8 mouse cellular contexts compared by ENCODE assay signal in genomic region chr6:120539132-120539759, GRCm38 (mm10). TPM values are rescaled to one million over a fixed set of nuclear protein-coding genes. Genes with fewer than 3 reads are reported as not detected.
A peak's percentile ranks its signal among the peaks of the same experiment; 100 is the strongest.
DNase-seq lines count a peak whose midpoint lies in the region; ATAC-seq and TF ChIP-seq lines count a peak whose summit lies in the region.

No protein-coding gene starts in this region.

- H3K4me3 ChIP-seq in embryonic facial prominence, embryonic 12.5 days, result peak overlapping the region; percentile 28
- H3K4me3 ChIP-seq in heart, adult 2 months, result peak overlapping the region; percentile 18; the same call in 1 of the 2 replicates
- peak overlapping the region; percentile 37; the same call in 1 of the 2 replicates for H3K4me3 ChIP-seq in kidney, adult 2 months (ENCODE audit: insufficient read depth, low read depth, low read length)
- peak overlapping the region; percentile 29 for H3K4me3 ChIP-seq in limb, embryonic 14.5 days (replicated peaks; ENCODE audit: low read length)
- H3K4me3 ChIP-seq in midbrain, postnatal 0 days (ENCODE audit: low read depth, low read length), result peak overlapping the region; percentile 29

- peak; percentile 82 for TF ChIP-seq EP300 in heart, adult 2 months (IDR thresholded peaks at IDR 0.05; ENCODE audit: insufficient read depth, low read depth, low read length)

- peak overlapping the region; percentile 44 for H3K9ac ChIP-seq in embryonic facial prominence, embryonic 12.5 days
- H3K9ac ChIP-seq in heart, adult 2 months (ENCODE audit: low read depth, low read length), result peak overlapping the region; percentile 78
- H3K9ac ChIP-seq in limb, embryonic 14.5 days (ENCODE audit: low read depth, low read length, severe bottlenecking), result peak overlapping the region; percentile 49
- peak overlapping the region; percentile 54; the same call in 1 of the 2 replicates for H3K9ac ChIP-seq in midbrain, postnatal 0 days (replicated peaks; ENCODE audit: low read length, poor library complexity, severe bottlenecking)

- H3K4me2 ChIP-seq in embryonic facial prominence, embryonic 12.5 days (replicated peaks), result peak overlapping the region; percentile 53
- H3K4me2 ChIP-seq in limb, embryonic 14.5 days (replicated peaks; ENCODE audit: low read depth, low read length, severe bottlenecking), result peak overlapping the region; percentile 62
- peak overlapping the region; percentile 62 for H3K4me2 ChIP-seq in midbrain, postnatal 0 days (ENCODE audit: low read depth, low read length, poor library complexity, severe bottlenecking)

- DNase-seq in 3T3-L1 (ENCODE audit: low read depth, low spot score), result peak; percentile 76
- DNase-seq in adrenal gland, postnatal 36 days, result peak; percentile 80 to 85
- peak; percentile 85 to 86 for DNase-seq in heart, adult 2 months
- peak; percentile 84 for DNase-seq in kidney, adult 2 months
- DNase-seq in limb, embryonic 14.5 days (ENCODE audit: low spot score), result peak; percentile 83
- peak; percentile 92 for DNase-seq in midbrain, postnatal 0 days (ENCODE audit: low spot score)
- DNase-seq in spleen, postnatal 14 days (ENCODE audit: low spot score in 2 of 2), result peak; percentile 57 to 75

- TF ChIP-seq CTCF in heart, adult 2 months (IDR thresholded peaks at IDR 0.05), result peak; percentile 97
- TF ChIP-seq CTCF in kidney, adult 2 months (conservative IDR thresholded peaks at IDR 0.05; ENCODE audit: insufficient read depth, insufficient read length, low read depth, low read length), result peak; percentile 96
- peak; percentile 99 for TF ChIP-seq CTCF in midbrain, postnatal 0 days (IDR thresholded peaks at IDR 0.05)

- no peaks in the 10 kb centered on the region for H3K79me2 ChIP-seq in heart, adult 2 months (replicated peaks; ENCODE audit: control insufficient read depth, insufficient read depth, low read length)

- H3K27ac ChIP-seq in embryonic facial prominence, embryonic 12.5 days, result no peak overlapping the region
- H3K27ac ChIP-seq in heart, adult 2 months, result peak overlapping the region; percentile 99
- H3K27ac ChIP-seq in kidney, adult 2 months (ENCODE audit: insufficient read depth, low read depth, low read length), result peak overlapping the region; percentile 19
- H3K27ac ChIP-seq in limb, embryonic 14.5 days (replicated peaks; ENCODE audit: low read depth, low read length), result no peak overlapping the region
- no peak overlapping the region for H3K27ac ChIP-seq in midbrain, postnatal 0 days (ENCODE audit: low read depth, low read length)

- ATAC-seq in embryonic facial prominence, embryonic 12.5 days (ENCODE audit: insufficient number of reproducible peaks, insufficient read depth, low FRiP score, low TSS enrichment), result peak; percentile 91
- peak; percentile 92 for ATAC-seq in limb, embryonic 14.5 days (ENCODE audit: low FRiP score, low read depth)
- ATAC-seq in midbrain, postnatal 0 days (ENCODE audit: low FRiP score), result peak; percentile 90

- no peaks in the 10 kb centered on the region for H3K36me3 ChIP-seq in embryonic facial prominence, embryonic 12.5 days
- no peaks in the 10 kb centered on the region; the same call in 1 of the 2 replicates for H3K36me3 ChIP-seq in heart, adult 2 months (ENCODE audit: control insufficient read depth, insufficient read depth, low read length)
- no peaks in the 10 kb centered on the region for H3K36me3 ChIP-seq in kidney, adult 2 months (ENCODE audit: control insufficient read depth, insufficient read depth, low read length)
- H3K36me3 ChIP-seq in limb, embryonic 14.5 days (ENCODE audit: control insufficient read depth, insufficient read depth, low read length), result no peaks in the 10 kb centered on the region
- H3K36me3 ChIP-seq in midbrain, postnatal 0 days (ENCODE audit: insufficient read depth, low read length), result no peaks in the 10 kb centered on the region

- H3K9me3 ChIP-seq in embryonic facial prominence, embryonic 12.5 days, result no peaks in the 10 kb centered on the region
- H3K9me3 ChIP-seq in limb, embryonic 14.5 days (ENCODE audit: control insufficient read depth, low read length), result no peaks in the 10 kb centered on the region
- no peaks in the 10 kb centered on the region for H3K9me3 ChIP-seq in midbrain, postnatal 0 days (ENCODE audit: low read length)

- H3K4me1 ChIP-seq in embryonic facial prominence, embryonic 12.5 days, result peaks cover 3% of the 10 kb centered on the region; the same call in 1 of the 2 replicates
- peaks cover 5% of the 10 kb centered on the region for H3K4me1 ChIP-seq in heart, adult 2 months (ENCODE audit: control insufficient read depth, insufficient read depth, low read length)
- no peaks in the 10 kb centered on the region for H3K4me1 ChIP-seq in kidney, adult 2 months (ENCODE audit: control insufficient read depth, insufficient read depth, low read length)
- H3K4me1 ChIP-seq in limb, embryonic 14.5 days (ENCODE audit: control insufficient read depth, insufficient read depth, low read length), result peaks cover 4% of the 10 kb centered on the region; the same call in 1 of the 2 replicates
- H3K4me1 ChIP-seq in midbrain, postnatal 0 days (ENCODE audit: insufficient read depth, low read length), result peaks cover 8% of the 10 kb centered on the region; the same call in 1 of the 2 replicates

- H3K27me3 ChIP-seq in embryonic facial prominence, embryonic 12.5 days, result no peaks in the 10 kb centered on the region
- H3K27me3 ChIP-seq in heart, adult 2 months (ENCODE audit: control insufficient read depth, insufficient read depth, low read length), result no peaks in the 10 kb centered on the region
- H3K27me3 ChIP-seq in kidney, adult 2 months (replicated peaks; ENCODE audit: control insufficient read depth, insufficient read depth, low read length), result no peaks in the 10 kb centered on the region
- H3K27me3 ChIP-seq in limb, embryonic 14.5 days (ENCODE audit: control insufficient read depth, insufficient read depth, low read length), result no peaks in the 10 kb centered on the region
- no peaks in the 10 kb centered on the region for H3K27me3 ChIP-seq in midbrain, postnatal 0 days (ENCODE audit: insufficient read depth, low read length)

- WGBS in embryonic facial prominence, embryonic 12.5 days, result 2% methylated on average over 16 of the region's 16 CpGs
- 2% methylated on average over 16 of the region's 16 CpGs for WGBS in heart, adult 2 months
- 3% methylated on average over 16 of the region's 16 CpGs for WGBS in kidney, adult 2 months
- WGBS in limb, embryonic 14.5 days, result 4% methylated on average over 16 of the region's 16 CpGs
- WGBS in midbrain, postnatal 0 days, result 3% methylated on average over 16 of the region's 16 CpGs

- intact Hi-C loops in heart, adult 2 months (cut with DNase I), result loop anchor here (1.0 to 5.0 kb wide), 6 partner anchors 42 to 358 kb away; no protein-coding TSS in a partner anchor

- TF ChIP-seq POLR2A in heart, adult 2 months (IDR thresholded peaks at IDR 0.05; ENCODE audit: insufficient read depth, low read depth, low read length), result peak; percentile 30; the same call in 1 of the 2 replicates
- TF ChIP-seq POLR2A in kidney, adult 2 months (IDR thresholded peaks at IDR 0.05; ENCODE audit: low read depth, low read length), result no peak
- no peak for TF ChIP-seq POLR2A in limb, embryonic 14.5 days (IDR thresholded peaks at IDR 0.05; ENCODE audit: borderline replicate concordance, extremely low read depth, insufficient read depth, insufficient read length)

RNA-seq across cellular contexts. Expression of gene Hdhd5, which starts 8.1 kb away (rescaled TPM):
- 10 to 100 TPM; 25.3 to 32.1 TPM for total RNA-seq in adrenal gland, postnatal 36 days (2021)
- 19.4 and 22.9 TPM in 2 replicates for polyA plus RNA-seq in embryonic facial prominence, embryonic 12.5 days (2016; fragmentation: Nextera tagmentation; extraction: Ambion mirVana)
- total RNA-seq in heart, adult 2 months (2021), result 10 to 100 TPM; 17.1 to 18.4 TPM
- 29.9 and 38.7 TPM in 2 replicates for polyA plus RNA-seq in heart, adult 2 months (2012; rRNA removed)
- 36.0 and 36.1 TPM in 2 replicates for polyA plus RNA-seq in kidney, adult 2 months (2012; rRNA removed)
- polyA plus RNA-seq in limb, embryonic 14.5 days (2012; rRNA removed), result 25.2 and 30.3 TPM in 2 replicates
- 10.6 and 12.5 TPM in 2 replicates for polyA plus RNA-seq in limb, embryonic 14.5 days (2014; fragmentation: Nextera tagmentation; extraction: Ambion mirVana)
- 35.2 and 39.3 TPM in 2 replicates for total RNA-seq in midbrain, postnatal 0 days (2014; rRNA removed)
- 14.0 and 16.6 TPM in 2 replicates for polyA plus RNA-seq in midbrain, postnatal 0 days (2015; fragmentation: Nextera tagmentation; extraction: Ambion mirVana)

RNA-seq across cellular contexts. Expression of gene Tmem121b, which starts 45.6 kb away (rescaled TPM):
- total RNA-seq in adrenal gland, postnatal 36 days (2021), result under 1 TPM in 1 of 2 experiments, not detected in 1; 0.13 TPM
- 0.65 and 0.71 TPM in 2 replicates for polyA plus RNA-seq in embryonic facial prominence, embryonic 12.5 days (2016; fragmentation: Nextera tagmentation; extraction: Ambion mirVana)
- not detected for total RNA-seq in heart, adult 2 months (2021)
- not detected in 2 replicates for polyA plus RNA-seq in heart, adult 2 months (2012; rRNA removed)
- polyA plus RNA-seq in kidney, adult 2 months (2012; rRNA removed), result 0.01 and 0.05 TPM in 2 replicates
- polyA plus RNA-seq in limb, embryonic 14.5 days (2012; rRNA removed), result 0.52 and 0.78 TPM in 2 replicates
- polyA plus RNA-seq in limb, embryonic 14.5 days (2014; fragmentation: Nextera tagmentation; extraction: Ambion mirVana), result 0.21 and 0.23 TPM in 2 replicates
- 27.2 and 30.5 TPM in 2 replicates for total RNA-seq in midbrain, postnatal 0 days (2014; rRNA removed)
- polyA plus RNA-seq in midbrain, postnatal 0 days (2015; fragmentation: Nextera tagmentation; extraction: Ambion mirVana), result 2.5 and 2.7 TPM in 2 replicates

Comparison
In these comparisons a context has a peak if more than half of its experiments do, and no peak if none do; other contexts are left out.
1. H3K27ac ChIP-seq: peak in heart, adult 2 months (single experiment) and kidney, adult 2 months (single experiment); none in embryonic facial prominence, embryonic 12.5 days (single experiment), limb, embryonic 14.5 days (single experiment) and midbrain, postnatal 0 days (single experiment).
2. Peak in every context shown above with its lines, with median percentiles within 50 percentile points of each other: DNase-seq, ATAC-seq, H3K4me2 ChIP-seq, H3K4me3 ChIP-seq, H3K9ac ChIP-seq and CTCF ChIP-seq.